Mouse (Mus musculus) embryonic facial prominence, embryonic 15.5 days (tissue): ENCODE data around the gene Cers1. TPM values are rescaled to one million over a fixed set of nuclear protein-coding genes. Genes with fewer than 3 reads are reported as not detected.

Experiments used
- ATAC-seq: fragments of 200-750 bp; cut with Nextera tagmentation; 2 replicates; pipeline ENCODE4 v1.8.0; 2017; ENCODE audit warnings: low read depth, moderate TSS enrichment; ENCODE audit not compliant: insufficient number of reproducible peaks, low FRiP score, low TSS enrichment
- H3K27ac ChIP-seq: fragments of 300-500 bp; sonication (generic); replicated peaks from 2 replicates; pipeline ENCODE4 v1.5.1; 2015; ENCODE audit warnings: mild to moderate bottlenecking, inconsistent platforms
- H3K27me3 ChIP-seq: fragments of 300-500 bp; sonication (generic); 2 replicates; pipeline ENCODE4 v1.6.1; 2015; ENCODE audit warnings: inconsistent platforms
- H3K36me3 ChIP-seq: fragments of 300-500 bp; sonication (generic); 2 replicates; pipeline ENCODE4 v1.6.1; 2015; ENCODE audit warnings: mild to moderate bottlenecking, inconsistent platforms
- H3K4me1 ChIP-seq: fragments of 300-500 bp; sonication (generic); 2 replicates; pipeline ENCODE4 v1.6.1; 2015; ENCODE audit warnings: inconsistent platforms
- H3K4me2 ChIP-seq: fragments of 300-500 bp; sonication (generic); replicated peaks from 2 replicates; pipeline ENCODE4 v1.6.1; 2015; ENCODE audit warnings: mild to moderate bottlenecking, inconsistent platforms
- H3K4me3 ChIP-seq: fragments of 300-500 bp; sonication (generic); replicated peaks from 2 replicates; pipeline ENCODE4 v1.5.1; 2015; ENCODE audit warnings: mild to moderate bottlenecking, inconsistent platforms
- H3K9ac ChIP-seq: fragments of 300-500 bp; sonication (generic); 2 replicates; pipeline ENCODE4 v1.6.1; 2015; ENCODE audit warnings: inconsistent platforms
- H3K9me3 ChIP-seq: fragments of 300-500 bp; sonication (generic); replicated peaks from 2 replicates; pipeline ENCODE4 v1.6.1; 2016; ENCODE audit warnings: inconsistent platforms
- WGBS: fragments of 180-500 bp; shearing (Covaris S2); methylation state at CpG from one replicate; pipeline ENCODE4 v1.1.7; 2015; 5-methylcytosine and 5-hydroxymethylcytosine counted together
- polyA plus RNA-seq: library from polyadenylated mRNA; unstranded; fragments of >200 nt; fragmentation: Nextera tagmentation; extraction: Ambion mirVana; gene quantifications from 2 replicates; pipeline ENCODE4 v1.2.1, GENCODE M21; 2015

The Cers1 gene
- polyA plus RNA-seq, 1 experiment from 2014 or later, result 9.3 TPM

- 94% methylated on average over 6 of the region's 6 CpGs for WGBS
- Histone ChIP-seq H3K9ac (no peak overlapping the region), H3K4me1 (peaks cover 27% of the 10 kb centered on the region), H3K27ac (no peak overlapping the region), H3K4me2 (no peak overlapping the region), H3K27me3 (0 out of 2 replicates have a peak, but pooled peaks cover 4% of the 10 kb centered on the region), H3K36me3 (peaks cover 69% of the 10 kb centered on the region), H3K4me3 (no peak overlapping the region), H3K9me3 (no peaks in the 10 kb centered on the region)
- no peak for ATAC-seq
Observed at GRCm38 (mm10) chr8:70332878-70333202, 17.3 kb downstream of the Cers1 start.

GRCm38 (mm10) chr8:70338931-70339330 is 23.4 kb downstream of the Cers1 start:
- H3K9me3 ChIP-seq, result no peaks in the 10 kb centered on the region
- peaks cover 6% of the 10 kb centered on the region for H3K4me1 ChIP-seq
- WGBS, result 91% methylated on average over 7 of the region's 7 CpGs
- no peak overlapping the region for H3K9ac ChIP-seq
- ATAC-seq, result no peak
- no peaks in the 10 kb centered on the region for H3K27me3 ChIP-seq
- H3K4me3 ChIP-seq, result no peak overlapping the region
- H3K27ac ChIP-seq, result no peak overlapping the region
- peaks cover 97% of the 10 kb centered on the region for H3K36me3 ChIP-seq
- H3K4me2 ChIP-seq, result no peak overlapping the region

GRCm38 (mm10) chr8:70340659-70341058 is 25.1 kb downstream of the Cers1 start:
- ATAC-seq, result no peak
- Histone ChIP-seq H3K4me2 (no peak overlapping the region), H3K4me1 (peaks cover 11% of the 10 kb centered on the region), H3K4me3 (no peak overlapping the region), H3K27ac (no peak overlapping the region), H3K27me3 (no peaks in the 10 kb centered on the region), H3K9ac (no peak overlapping the region), H3K9me3 (no peaks in the 10 kb centered on the region), H3K36me3 (peaks cover 84% of the 10 kb centered on the region)
- WGBS, result 91% methylated on average over 7 of the region's 7 CpGs

GRCm38 (mm10) chr8:70342007-70342406 is 26.4 kb downstream of the Cers1 start:
- H3K27me3 ChIP-seq, result no peaks in the 10 kb centered on the region
- 88% methylated on average over 14 of the region's 14 CpGs for WGBS
- H3K4me3 ChIP-seq, result no peak overlapping the region
- H3K4me1 ChIP-seq, result peaks cover 11% of the 10 kb centered on the region
- no peak overlapping the region for H3K27ac ChIP-seq
- peaks cover 71% of the 10 kb centered on the region for H3K36me3 ChIP-seq
- ATAC-seq, result no peak
- no peak overlapping the region for H3K9ac ChIP-seq
- H3K4me2 ChIP-seq, result no peak overlapping the region
- no peaks in the 10 kb centered on the region for H3K9me3 ChIP-seq

GRCm38 (mm10) chr8:70343076-70343475 is 27.5 kb downstream of the Cers1 start:
- Histone ChIP-seq H3K9me3 (no peaks in the 10 kb centered on the region), H3K27me3 (no peaks in the 10 kb centered on the region), H3K4me1 (peaks cover 15% of the 10 kb centered on the region), H3K9ac (no peak overlapping the region), H3K27ac (0 out of 2 replicates have a peak overlapping the region, but pooled peaks have one; percentile 23), H3K36me3 (peaks cover 60% of the 10 kb centered on the region), H3K4me2 (no peak overlapping the region), H3K4me3 (no peak overlapping the region)
- 50% methylated on average over 7 of the region's 7 CpGs for WGBS
- ATAC-seq, result peak; percentile 52; the same call in 1 of the 2 replicates

- Histone ChIP-seq H3K9ac (no peak overlapping the region), H3K9me3 (no peaks in the 10 kb centered on the region), H3K27me3 (no peaks in the 10 kb centered on the region), H3K4me3 (no peak overlapping the region), H3K4me1 (peaks cover 21% of the 10 kb centered on the region), H3K27ac (0 out of 2 replicates have a peak overlapping the region, but pooled peaks have one; percentile 23), H3K4me2 (no peak overlapping the region), H3K36me3 (peaks cover 54% of the 10 kb centered on the region)
- ATAC-seq, result no peak
- WGBS, result 53% methylated on average over 6 of the region's 6 CpGs
Observed at GRCm38 (mm10) chr8:70343696-70344095, 28.1 kb downstream of the Cers1 start.

- ATAC-seq, result no peak
- H3K27me3 ChIP-seq, result no peaks in the 10 kb centered on the region
- no peak overlapping the region for H3K4me3 ChIP-seq
- H3K36me3 ChIP-seq, result peaks cover 53% of the 10 kb centered on the region
- no peak overlapping the region for H3K9ac ChIP-seq
- H3K9me3 ChIP-seq, result no peaks in the 10 kb centered on the region
- H3K4me1 ChIP-seq, result peaks cover 26% of the 10 kb centered on the region
- H3K4me2 ChIP-seq, result no peak overlapping the region
- H3K27ac ChIP-seq, result peak overlapping the region; percentile 9; the same call in 1 of the 2 replicates
- WGBS, result 77% methylated on average over 2 of the region's 2 CpGs
Observed at GRCm38 (mm10) chr8:70344279-70344678, 28.7 kb downstream of the Cers1 start.

- Histone ChIP-seq H3K9me3 (no peaks in the 10 kb centered on the region), H3K27ac (no peak overlapping the region), H3K9ac (no peak overlapping the region), H3K4me3 (no peak overlapping the region), H3K4me1 (peaks cover 58% of the 10 kb centered on the region), H3K4me2 (no peak overlapping the region), H3K27me3 (no peaks in the 10 kb centered on the region), H3K36me3 (peaks cover 26% of the 10 kb centered on the region)
- no peak for ATAC-seq
- 78% methylated on average over 4 of the region's 4 CpGs for WGBS
Observed at GRCm38 (mm10) chr8:70347443-70347842, 31.9 kb downstream of the Cers1 start.

GRCm38 (mm10) chr8:70347860-70348420 is 32.4 kb downstream of the Cers1 start:
- H3K9ac ChIP-seq, result no peak overlapping the region
- peaks cover 59% of the 10 kb centered on the region for H3K4me1 ChIP-seq
- no peak overlapping the region for H3K4me2 ChIP-seq
- no peak for ATAC-seq
- no peaks in the 10 kb centered on the region for H3K27me3 ChIP-seq
- no peak overlapping the region for H3K4me3 ChIP-seq
- no peak overlapping the region for H3K27ac ChIP-seq
- peaks cover 21% of the 10 kb centered on the region for H3K36me3 ChIP-seq
- H3K9me3 ChIP-seq, result no peaks in the 10 kb centered on the region
- WGBS, result 70% methylated on average over 1 of the region's 1 CpGs

GRCm38 (mm10) chr8:70351035-70351999 is 35.7 kb downstream of the Cers1 start:
- H3K27ac ChIP-seq, result peak overlapping the region; percentile 65

GRCm38 (mm10) chr8:70352000-70352384 is 36.4 kb downstream of the Cers1 start:
- no peaks in the 10 kb centered on the region for H3K27me3 ChIP-seq
- peaks cover 58% of the 10 kb centered on the region for H3K4me1 ChIP-seq
- WGBS, result 16% methylated on average over 3 of the region's 3 CpGs

More at GRCm38 (mm10) chr8:70351035-70351999, 35.7 kb downstream of the Cers1 start:
- H3K9me3 ChIP-seq, result no peaks in the 10 kb centered on the region
- H3K4me2 ChIP-seq, result peak overlapping the region; percentile 98
- H3K9ac ChIP-seq, result peak overlapping the region; percentile 94
- H3K27me3 ChIP-seq, result no peaks in the 10 kb centered on the region
- peaks cover 58% of the 10 kb centered on the region for H3K4me1 ChIP-seq
- WGBS, result 31% methylated on average over 15 of the region's 15 CpGs
- H3K4me3 ChIP-seq, result peak overlapping the region; percentile 99
- no peak for ATAC-seq
- H3K36me3 ChIP-seq, result peaks cover 9% of the 10 kb centered on the region; the same call in 1 of the 2 replicates

More at GRCm38 (mm10) chr8:70352000-70352384, 36.4 kb downstream of the Cers1 start:
- H3K36me3 ChIP-seq, result peaks cover 9% of the 10 kb centered on the region; the same call in 1 of the 2 replicates
- peak overlapping the region; percentile 94 for H3K9ac ChIP-seq
- ATAC-seq, result no peak
- no peaks in the 10 kb centered on the region for H3K9me3 ChIP-seq
- peak overlapping the region; percentile 99 for H3K4me3 ChIP-seq
- peak overlapping the region; percentile 98 for H3K4me2 ChIP-seq
- peak overlapping the region; percentile 63 for H3K27ac ChIP-seq
